Mouse (Mus musculus): ENCODE results near the gene Nt5dc2.

The Nt5dc2 gene

DNA sequence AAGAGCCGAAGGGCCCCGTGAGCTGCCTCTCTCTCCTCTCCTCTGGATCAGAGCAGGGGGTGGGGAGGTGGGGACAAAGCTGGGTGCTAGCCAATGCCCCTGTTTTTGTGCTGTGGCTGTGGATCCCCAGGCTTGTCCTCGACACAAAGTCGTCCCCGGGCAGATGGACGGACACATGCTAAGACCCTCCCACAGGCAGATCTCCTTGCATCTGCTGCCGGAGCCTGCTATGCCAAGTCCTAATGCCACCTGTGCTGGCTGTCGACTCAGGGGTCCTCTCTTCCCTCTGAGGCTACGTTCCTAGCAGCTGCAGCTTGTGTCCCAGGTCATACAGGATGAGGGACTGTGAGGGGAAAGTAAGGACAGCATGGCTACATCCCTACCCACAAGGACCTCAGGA lies 36.0 kb downstream of the Nt5dc2 start:
- no peak for DNase-seq (ENCODE audit: low read depth in 2 of 2, low spot score in 2 of 2)

DNA sequence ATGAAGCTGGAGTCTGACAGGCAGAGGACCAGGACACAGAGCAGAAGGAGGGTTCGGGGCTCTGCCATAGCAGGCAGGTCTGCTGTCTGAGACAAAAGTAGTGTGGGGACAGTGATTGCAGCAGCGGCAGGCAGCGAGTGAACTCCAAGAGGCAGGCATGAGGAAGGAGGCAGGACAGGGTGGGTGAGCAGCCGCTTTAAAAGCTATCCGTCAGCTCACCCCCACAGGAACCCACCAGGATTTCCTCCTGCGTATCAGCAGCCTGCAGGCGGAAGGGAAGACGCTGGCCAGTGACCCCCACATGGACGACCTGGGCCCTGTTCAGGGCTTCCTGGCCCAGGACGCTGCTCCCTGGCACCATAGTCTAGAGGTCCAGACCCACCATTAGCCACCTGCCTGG lies 37.6 kb downstream of the Nt5dc2 start, which contains the start of gene Stab1:
Stab1 (minus strand) TSS at position 217 of the 400 bp plus-strand sequence.
- no peak for DNase-seq (ENCODE audit: low read depth in 2 of 2, low spot score in 2 of 2)

DNA sequence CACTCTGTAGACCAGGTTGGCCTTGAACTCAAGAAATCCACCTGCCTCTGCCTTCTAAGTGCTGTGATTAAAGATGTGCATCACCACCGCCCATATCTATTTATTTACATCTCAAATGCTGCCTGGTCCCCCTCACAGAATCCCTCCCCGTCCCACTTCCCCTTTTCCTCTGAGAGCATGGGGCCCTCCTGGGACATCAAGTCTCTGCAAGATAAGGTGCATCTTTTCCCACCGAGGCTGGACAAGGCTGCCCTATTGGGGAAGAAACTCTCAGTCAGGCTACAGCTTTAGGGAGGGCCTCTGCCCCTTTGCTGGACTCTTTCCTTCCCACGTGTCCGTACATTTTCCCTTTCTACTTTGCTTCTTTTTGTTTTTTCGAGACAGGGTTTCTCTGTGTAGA lies 38.7 kb downstream of the Nt5dc2 start:
- DNase-seq (ENCODE audit: low read depth in 2 of 2, low spot score in 2 of 2), result no peak

DNA sequence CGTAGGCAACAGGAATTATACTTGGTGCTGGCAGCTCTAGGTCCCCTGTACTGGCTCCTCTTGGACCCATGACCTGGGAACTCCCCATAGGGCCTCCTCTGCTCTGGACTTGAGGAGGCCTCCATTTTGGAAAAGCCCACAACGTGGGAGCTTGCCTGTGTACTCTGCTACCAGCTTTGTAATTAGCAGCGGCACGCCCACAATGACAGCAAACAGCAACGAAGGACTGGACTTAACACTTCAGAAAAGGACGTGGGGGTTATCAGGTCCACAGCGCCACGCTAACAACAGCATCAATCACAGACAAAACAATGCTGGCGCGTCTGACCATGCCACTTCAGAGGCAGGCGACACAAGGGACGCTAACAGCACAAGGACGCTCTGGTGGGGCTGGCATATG lies 40.1 kb downstream of the Nt5dc2 start:
- no peak for DNase-seq (ENCODE audit: low read depth in 2 of 2, low spot score in 2 of 2)

DNA sequence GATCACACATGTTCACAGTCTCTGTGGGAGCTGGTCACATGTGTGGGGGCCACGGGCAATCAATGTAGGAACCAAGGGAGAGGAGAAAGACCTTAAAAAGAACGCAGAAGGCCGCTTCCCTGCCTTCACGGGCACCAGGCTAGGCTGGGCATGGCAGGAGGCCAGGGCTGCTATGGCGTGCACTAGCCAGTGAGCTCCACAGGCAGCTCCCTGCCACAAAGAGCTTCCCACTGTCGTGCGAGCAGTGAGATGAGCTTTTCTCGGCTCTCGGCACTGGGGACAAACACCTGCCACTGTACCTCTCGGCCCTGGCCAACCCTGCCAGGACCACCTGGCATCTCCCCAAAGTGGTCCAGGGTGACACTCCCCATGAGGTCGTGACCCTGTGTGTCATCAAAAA lies 40.5 kb downstream of the Nt5dc2 start:
- no peak for DNase-seq (ENCODE audit: low read depth in 2 of 2, low spot score in 2 of 2)

DNA sequence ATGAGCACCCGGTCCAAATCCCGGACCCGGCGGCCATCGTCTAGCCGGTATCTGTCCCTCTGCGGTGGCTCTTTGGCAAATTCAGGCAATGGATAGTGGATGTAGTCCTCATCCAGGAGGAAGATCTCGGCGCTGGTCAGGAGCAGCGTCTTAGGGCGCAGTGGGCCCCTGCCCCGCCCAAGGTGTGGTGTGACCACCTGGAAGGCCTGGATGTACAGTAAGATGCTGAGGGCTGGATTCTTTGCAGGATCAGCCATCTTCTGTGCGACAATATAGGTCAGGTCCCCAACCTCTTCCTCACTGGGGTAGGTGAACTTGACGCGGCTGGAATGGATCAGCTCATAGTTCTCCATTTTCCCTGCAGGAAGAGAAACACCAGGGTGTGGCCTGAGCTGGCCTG lies 41.0 kb downstream of the Nt5dc2 start:
- no peak for DNase-seq (ENCODE audit: low read depth in 2 of 2, low spot score in 2 of 2)

DNA sequence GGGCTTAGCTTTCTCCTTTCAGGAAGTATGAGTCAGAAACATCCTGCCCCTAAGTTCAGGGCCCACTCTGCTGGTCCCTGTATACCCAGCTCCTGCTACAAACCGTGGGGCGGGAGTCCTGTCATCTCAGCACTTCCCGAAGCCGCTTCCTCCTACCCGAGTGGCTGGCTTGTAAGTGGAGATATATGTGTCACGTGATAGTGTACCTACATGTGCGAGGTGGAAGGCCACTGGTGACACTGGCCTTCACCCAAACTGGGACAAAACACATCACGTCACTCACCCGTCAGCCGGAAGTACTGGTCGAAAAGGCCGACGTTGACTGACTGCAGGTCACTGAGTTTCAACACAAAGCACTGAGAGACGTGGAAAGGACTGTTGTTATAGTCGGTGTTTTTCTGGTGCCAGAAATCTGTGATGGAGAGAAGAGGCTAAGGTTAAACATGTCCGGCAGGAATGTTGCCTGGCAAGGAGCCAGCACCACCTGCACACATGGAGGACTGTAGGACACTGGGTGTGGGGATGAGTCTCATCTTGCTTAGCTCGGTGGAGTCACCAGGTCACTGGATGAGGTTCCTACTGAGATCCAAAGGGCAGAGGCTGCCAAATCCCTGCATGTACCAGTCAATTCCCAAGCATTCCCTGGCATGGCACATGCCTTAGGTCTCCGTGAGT lies 42.1 kb downstream of the Nt5dc2 start:
- no peak for DNase-seq (ENCODE audit: low read depth in 2 of 2, low spot score in 2 of 2)

DNA sequence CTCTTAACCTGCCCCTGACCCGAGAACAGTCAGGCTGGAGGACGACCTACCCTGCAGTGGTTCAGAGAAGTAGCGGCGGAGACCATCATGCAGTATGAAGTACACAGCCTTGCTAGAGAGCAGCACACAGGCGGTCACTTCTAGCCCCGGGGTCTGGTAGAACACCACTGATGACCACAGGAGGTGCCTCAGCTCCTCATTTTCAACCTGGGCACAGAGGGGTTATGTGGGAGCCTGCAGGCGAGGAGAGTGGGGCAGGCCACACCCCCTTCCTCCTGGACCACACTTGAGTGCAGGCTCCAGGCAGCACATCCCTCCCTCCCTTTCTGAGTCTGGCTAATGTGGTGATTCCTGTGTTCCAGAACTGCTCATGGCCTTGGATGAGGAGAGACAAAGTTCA lies 42.7 kb downstream of the Nt5dc2 start:
- DNase-seq (ENCODE audit: low read depth in 2 of 2, low spot score in 2 of 2), result no peak

DNA sequence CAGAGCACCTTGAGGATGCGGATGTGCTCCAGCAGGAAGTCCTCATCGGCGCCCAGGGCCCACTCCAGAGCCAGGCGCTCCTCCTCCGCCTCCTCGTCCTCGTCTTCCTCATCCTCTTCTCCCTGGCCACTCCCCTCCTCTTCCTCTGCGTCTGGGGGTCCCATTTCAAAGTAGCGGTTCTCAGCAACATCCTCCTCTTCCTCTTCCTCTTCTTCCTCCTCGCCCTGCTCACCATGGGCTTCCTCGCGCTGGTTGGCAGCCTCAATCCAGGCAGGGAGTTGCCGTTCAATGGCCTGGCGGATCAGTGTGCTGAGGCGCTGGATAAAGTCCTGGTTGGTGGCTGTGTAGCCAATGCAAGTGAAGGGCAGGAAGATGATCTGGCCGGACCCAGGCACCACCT lies 46.4 kb downstream of the Nt5dc2 start:
- DNase-seq (ENCODE audit: low read depth in 2 of 2, low spot score in 2 of 2), result no peak

DNA sequence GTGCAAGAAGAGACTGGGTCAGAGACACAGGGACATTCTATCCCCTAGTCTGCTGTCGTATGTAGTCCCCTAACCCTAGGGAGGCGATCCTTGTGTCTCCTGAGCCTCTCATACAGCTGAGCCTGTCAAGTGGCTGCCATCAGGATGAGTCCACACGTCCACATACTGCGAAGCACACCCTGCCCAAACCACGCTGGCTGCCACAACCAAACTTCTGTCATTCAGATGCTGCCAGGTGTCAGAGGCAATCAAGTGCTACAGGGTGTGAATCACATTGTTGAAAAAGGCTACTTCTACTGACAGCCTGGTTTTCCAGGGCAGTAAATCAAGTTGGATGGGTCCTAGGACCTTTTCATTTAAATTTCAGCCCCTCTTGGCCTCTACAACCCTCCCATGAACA lies 46.9 kb downstream of the Nt5dc2 start:
- DNase-seq (ENCODE audit: low read depth in 2 of 2, low spot score in 2 of 2), result no peak

DNA sequence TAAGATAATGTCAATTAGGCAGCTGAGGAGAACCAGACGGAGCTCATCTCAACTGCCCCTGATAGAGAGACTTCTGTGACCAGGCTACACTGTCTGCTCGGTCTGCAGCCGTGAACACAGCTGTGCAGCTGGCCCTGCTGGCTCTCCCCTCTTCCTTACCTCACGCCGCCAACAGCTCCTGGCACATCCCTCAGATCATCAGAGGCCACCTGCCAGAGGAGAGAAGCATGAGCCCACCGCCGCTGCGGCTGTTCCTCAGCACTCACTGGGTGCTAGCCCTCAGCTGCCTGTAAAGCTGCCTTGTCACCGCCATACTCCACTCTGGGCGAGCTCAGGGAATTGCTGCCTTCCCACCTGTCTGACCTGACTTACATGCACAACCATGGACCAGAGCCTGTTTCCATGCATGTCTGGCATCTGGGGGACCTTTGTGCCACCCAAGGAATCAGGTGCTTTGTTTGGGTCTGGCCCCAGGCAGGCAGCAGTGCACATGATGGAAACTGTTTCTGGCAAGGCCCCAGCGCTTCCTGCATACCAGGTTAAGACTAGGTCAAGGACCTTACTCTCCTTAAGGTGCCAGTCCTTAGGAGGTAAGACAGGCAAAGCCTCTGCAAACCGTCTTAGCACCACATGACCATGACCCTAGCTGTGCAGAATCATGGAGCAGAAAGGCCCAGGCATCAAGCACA lies 49.0 kb downstream of the Nt5dc2 start:
- no peak for DNase-seq (ENCODE audit: low read depth in 2 of 2, low spot score in 2 of 2)

DNA sequence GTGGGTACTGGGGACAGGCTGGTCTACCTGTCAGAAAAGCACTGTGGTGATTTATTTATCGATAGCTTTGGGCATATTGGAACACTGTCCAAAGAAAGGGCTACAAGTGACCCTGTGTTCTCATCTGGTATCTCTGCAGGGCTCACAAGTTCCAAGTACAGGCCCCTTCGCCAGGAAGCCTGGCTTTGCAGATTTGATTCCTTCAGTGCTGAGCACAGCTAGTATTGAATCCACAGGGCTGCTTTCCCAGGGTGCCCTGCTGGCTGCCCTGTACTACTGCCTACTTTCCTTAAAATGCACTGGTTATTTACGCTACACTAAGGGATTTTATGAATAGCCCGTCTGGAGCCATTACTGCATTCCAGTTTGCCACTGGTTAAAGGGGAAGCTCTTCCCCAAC lies 50.7 kb downstream of the Nt5dc2 start:
- no peak for DNase-seq (ENCODE audit: low read depth in 2 of 2, low spot score in 2 of 2)

DNA sequence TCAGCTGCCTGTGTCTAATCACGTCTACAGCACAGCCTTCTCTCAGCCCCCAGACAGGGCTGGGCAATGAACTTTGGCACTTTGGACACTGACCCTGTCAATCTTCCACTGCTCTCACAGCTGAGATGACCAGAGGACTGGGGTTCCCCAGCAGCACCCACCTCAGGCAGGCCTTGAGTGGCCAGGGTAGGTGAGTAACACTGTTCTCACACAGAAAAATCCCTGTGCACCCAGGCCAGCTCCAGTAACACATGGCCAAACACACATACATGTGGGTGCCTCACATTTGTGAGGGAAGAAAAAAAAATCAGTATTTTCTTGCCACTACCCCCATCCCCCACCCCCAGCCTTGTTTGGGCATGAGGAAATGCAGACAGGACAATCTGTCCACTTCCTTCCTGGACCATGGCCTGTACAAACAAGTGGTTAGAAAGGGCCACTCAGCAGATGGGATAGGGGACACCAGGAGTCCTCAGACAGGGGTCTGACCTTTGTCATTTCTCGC lies 52.0 kb downstream of the Nt5dc2 start:
- no peak for DNase-seq (ENCODE audit: low read depth in 2 of 2, low spot score in 2 of 2)

DNA sequence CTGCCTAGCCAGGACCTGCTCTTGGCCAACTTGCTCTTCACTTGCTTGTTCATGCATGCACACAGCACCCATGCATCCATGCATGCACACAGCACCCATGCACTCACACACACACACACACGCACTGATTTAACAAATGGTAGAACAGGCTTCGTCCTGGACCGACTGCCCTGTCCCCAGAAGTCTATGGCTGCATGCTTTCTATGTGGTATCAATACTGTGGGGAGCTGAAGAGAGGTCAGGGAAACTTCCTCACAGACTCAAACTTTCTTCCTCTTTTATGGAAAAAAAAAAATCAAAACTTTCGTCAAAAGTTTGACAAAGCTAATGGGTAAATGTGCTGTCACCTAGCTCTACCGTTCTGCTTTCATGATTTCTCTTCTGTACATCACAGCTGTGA lies 52.7 kb downstream of the Nt5dc2 start:
- DNase-seq (ENCODE audit: low read depth in 2 of 2, low spot score in 2 of 2), result no peak

DNA sequence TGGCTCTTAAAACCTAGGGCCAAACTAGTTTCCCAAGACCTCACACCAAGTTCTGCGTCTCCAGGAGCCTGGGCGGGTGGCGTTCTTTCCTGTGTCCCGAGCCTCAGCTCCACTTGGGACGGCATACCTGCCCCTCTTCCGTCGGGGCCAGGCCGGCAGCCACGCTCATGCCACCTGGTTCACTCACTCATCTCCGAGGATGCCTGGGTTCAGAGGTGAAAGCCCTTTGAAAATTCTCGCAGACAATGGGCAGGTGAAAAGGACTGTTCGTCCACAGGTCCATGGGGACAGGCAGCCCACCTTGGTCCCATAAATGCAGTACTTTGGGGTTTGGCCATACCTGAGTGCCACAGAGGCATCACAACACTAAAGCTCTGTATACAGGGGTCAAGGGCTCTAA lies 53.3 kb downstream of the Nt5dc2 start:
- no peak for DNase-seq (ENCODE audit: low read depth in 2 of 2, low spot score in 2 of 2)

DNA sequence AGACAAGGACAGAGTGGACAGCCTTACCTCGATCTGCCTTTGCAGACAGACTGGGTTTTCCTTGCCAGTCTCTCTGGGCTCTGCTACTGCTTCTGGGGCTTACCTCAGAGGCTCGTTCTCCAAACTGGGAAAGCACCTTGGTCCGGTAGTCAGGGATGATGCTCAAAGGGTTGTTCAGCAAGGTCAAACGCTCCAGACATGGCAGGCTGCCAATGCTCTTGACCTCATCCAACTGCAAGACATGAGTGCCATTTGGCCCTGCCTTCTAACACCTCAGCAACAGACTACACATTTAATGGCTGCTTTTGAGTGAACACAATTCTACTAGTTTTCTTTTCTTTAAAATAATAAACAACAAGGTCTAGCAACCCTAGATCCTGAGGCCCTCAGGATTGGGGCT lies 55.8 kb downstream of the Nt5dc2 start:
- no peak for DNase-seq (ENCODE audit: low read depth in 2 of 2, low spot score in 2 of 2)

All from CD8-positive naive resting alpha-beta T cell, adult 2 months (primary cell).